Mouse (Mus musculus) lung, embryonic 14.5 days (tissue): ENCODE data around the gene 4930455H04Rik. TPM values are rescaled to one million over a fixed set of nuclear protein-coding genes. Genes with fewer than 3 reads are reported as not detected.

Source experiments
- ATAC-seq: fragments of 200-750 bp; cut with Nextera tagmentation; 2 replicates; pipeline ENCODE4 v1.8.0; 2017; ENCODE audit warnings: mild to moderate bottlenecking, moderate TSS enrichment, moderate library complexity; ENCODE audit not compliant: insufficient read depth
- DNase-seq: peaks from one replicate; pipeline ENCODE4 v3.0.0-alpha.2; 2015
- H3K27ac ChIP-seq: fragments of 300-500 bp; sonication (generic); 2 replicates; pipeline ENCODE4 v1.5.1; 2014; ENCODE audit warnings: low read depth, mild to moderate bottlenecking, moderate library complexity
- H3K27me3 ChIP-seq: fragments of 300-500 bp; sonication (generic); 2 replicates; pipeline ENCODE4 v1.6.1; 2014; ENCODE audit warnings: low read length, control low read depth; ENCODE audit not compliant: insufficient read depth
- H3K36me3 ChIP-seq: fragments of 300-500 bp; sonication (generic); 2 replicates; pipeline ENCODE4 v1.6.1; 2014; ENCODE audit warnings: control low read depth; ENCODE audit not compliant: insufficient read depth
- H3K4me1 ChIP-seq: fragments of 300-500 bp; sonication (generic); 2 replicates; pipeline ENCODE4 v1.6.1; 2014; ENCODE audit warnings: antibody characterized with exemption, control low read depth; ENCODE audit not compliant: insufficient read depth
- H3K4me2 ChIP-seq: fragments of 300-500 bp; sonication (generic); 2 replicates; pipeline ENCODE4 v1.6.1; 2014; ENCODE audit warnings: mild to moderate bottlenecking
- H3K4me3 ChIP-seq: fragments of 300-500 bp; sonication (generic); 2 replicates; pipeline ENCODE4 v1.5.1; 2014; ENCODE audit warnings: low read depth, low read length
- H3K9ac ChIP-seq: fragments of 300-500 bp; sonication (generic); 2 replicates; pipeline ENCODE4 v1.6.1; 2014
- H3K9me3 ChIP-seq: fragments of 300-500 bp; sonication (generic); 2 replicates; pipeline ENCODE4 v1.6.1; 2016; ENCODE audit warnings: low read depth, low read length, control low read depth
- CTCF ChIP-seq: IDR thresholded peaks from 2 replicates; pipeline ENCODE4 v1.5.1; 2016; ENCODE audit warnings: antibody characterized with exemption, low read depth
- WGBS: fragments of 180-500 bp; shearing (Covaris S2); extraction: QIAGEN DNeasy Blood & Tissue Kit; methylation state at CpG from one replicate; pipeline ENCODE4 v1.1.7; 2014; 5-methylcytosine and 5-hydroxymethylcytosine counted together
- polyA plus RNA-seq: library from polyadenylated mRNA; unstranded; fragments of >200 nt; fragmentation: Nextera tagmentation; extraction: Ambion mirVana; gene quantifications from 2 replicates; pipeline ENCODE4 v1.2.1, GENCODE M21; 2014

The 4930455H04Rik gene
- polyA plus RNA-seq, 1 experiment from 2014 or later = not detected

- H3K36me3 ChIP-seq = no peaks in the 10 kb centered on the region
- no peaks in the 10 kb centered on the region for H3K4me1 ChIP-seq
- no peak overlapping the region for H3K4me2 ChIP-seq
- no peak for TF ChIP-seq CTCF
- no peak overlapping the region for H3K4me3 ChIP-seq
- H3K9ac ChIP-seq = no peak overlapping the region
- ATAC-seq = no peak
- H3K9me3 ChIP-seq = no peaks in the 10 kb centered on the region
- WGBS = 81% methylated on average over 6 of the region's 6 CpGs
- H3K27ac ChIP-seq = no peak overlapping the region
- no peaks in the 10 kb centered on the region for H3K27me3 ChIP-seq
- DNase-seq = no peak
These were observed 39.3 kb downstream of the 4930455H04Rik start for GRCm38 (mm10) chr3:117007340-117007739.

GRCm38 (mm10) chr3:117010182-117010581, 42.1 kb downstream of the 4930455H04Rik start:
- no peaks in the 10 kb centered on the region for H3K4me1 ChIP-seq
- H3K36me3 ChIP-seq = no peaks in the 10 kb centered on the region
- no peak overlapping the region for H3K27ac ChIP-seq
- H3K4me2 ChIP-seq = no peak overlapping the region
- no peaks in the 10 kb centered on the region for H3K27me3 ChIP-seq
- DNase-seq (no peak), ATAC-seq (no peak)
- no peaks in the 10 kb centered on the region for H3K9me3 ChIP-seq
- no peak overlapping the region for H3K9ac ChIP-seq
- no peak for TF ChIP-seq CTCF
- 60% methylated on average over 6 of the region's 6 CpGs for WGBS
- no peak overlapping the region for H3K4me3 ChIP-seq

GRCm38 (mm10) chr3:117020319-117020718, 52.3 kb downstream of the 4930455H04Rik start:
- ATAC-seq (no peak), DNase-seq (peak; percentile 24)
- Histone ChIP-seq H3K27ac (no peak overlapping the region), H3K27me3 (no peaks in the 10 kb centered on the region), H3K4me2 (no peak overlapping the region), H3K9me3 (no peaks in the 10 kb centered on the region), H3K4me1 (no peaks in the 10 kb centered on the region), H3K4me3 (no peak overlapping the region), H3K36me3 (no peaks in the 10 kb centered on the region), H3K9ac (no peak overlapping the region)
- TF ChIP-seq CTCF = no peak
- 86% methylated on average over 3 of the region's 3 CpGs for WGBS

GRCm38 (mm10) chr3:117021907-117022306, 53.8 kb downstream of the 4930455H04Rik start:
- TF ChIP-seq CTCF = no peak
- no peak overlapping the region for H3K9ac ChIP-seq
- ATAC-seq (no peak; the same call in 1 of the 2 replicates), DNase-seq (peak; percentile 45)
- no peak overlapping the region for H3K4me3 ChIP-seq
- H3K27me3 ChIP-seq = no peaks in the 10 kb centered on the region
- no peak overlapping the region for H3K4me2 ChIP-seq
- no peaks in the 10 kb centered on the region for H3K36me3 ChIP-seq
- 61% methylated on average over 7 of the region's 7 CpGs for WGBS
- H3K27ac ChIP-seq = no peak overlapping the region
- H3K4me1 ChIP-seq = no peaks in the 10 kb centered on the region
- H3K9me3 ChIP-seq = no peaks in the 10 kb centered on the region

GRCm38 (mm10) chr3:117024111-117024510, 56.0 kb downstream of the 4930455H04Rik start:
- H3K4me1 ChIP-seq = no peaks in the 10 kb centered on the region
- no peaks in the 10 kb centered on the region for H3K27me3 ChIP-seq
- H3K4me3 ChIP-seq = no peak overlapping the region
- no peak overlapping the region for H3K4me2 ChIP-seq
- H3K27ac ChIP-seq = no peak overlapping the region
- no peak overlapping the region for H3K9ac ChIP-seq
- H3K9me3 ChIP-seq = no peaks in the 10 kb centered on the region
- no peak for TF ChIP-seq CTCF
- ATAC-seq (no peak), DNase-seq (no peak)
- WGBS = 71% methylated on average over 1 of the region's 1 CpGs
- H3K36me3 ChIP-seq = no peaks in the 10 kb centered on the region

- TF ChIP-seq CTCF = no peak
- Histone ChIP-seq H3K27ac (no peak overlapping the region), H3K9ac (no peak overlapping the region), H3K4me2 (no peak overlapping the region), H3K36me3 (no peaks in the 10 kb centered on the region), H3K27me3 (no peaks in the 10 kb centered on the region), H3K4me1 (no peaks in the 10 kb centered on the region), H3K4me3 (no peak overlapping the region), H3K9me3 (no peaks in the 10 kb centered on the region)
- DNase-seq (no peak), ATAC-seq (no peak)
- 59% methylated on average over 5 of the region's 5 CpGs for WGBS
These were observed 56.5 kb downstream of the 4930455H04Rik start for GRCm38 (mm10) chr3:117024557-117024956.

GRCm38 (mm10) chr3:117025421-117025820, 57.4 kb downstream of the 4930455H04Rik start:
- TF ChIP-seq CTCF = no peak
- Histone ChIP-seq H3K4me2 (no peak overlapping the region), H3K9me3 (no peaks in the 10 kb centered on the region), H3K27me3 (no peaks in the 10 kb centered on the region), H3K9ac (no peak overlapping the region), H3K4me1 (no peaks in the 10 kb centered on the region), H3K4me3 (no peak overlapping the region), H3K27ac (no peak overlapping the region), H3K36me3 (no peaks in the 10 kb centered on the region)
- 68% methylated on average over 3 of the region's 3 CpGs for WGBS
- no peak for DNase-seq
- ATAC-seq = no peak

Other genes starting within 250 kb of the 4930455H04Rik start
- gene Agl, start 160.1 kb upstream of the 4930455H04Rik start, polyA plus RNA-seq = 12.1 and 14.9 TPM in 2 replicates
- 8.9 and 11.5 TPM in 2 replicates for gene Frrs1, start 108.8 kb upstream of the 4930455H04Rik start, polyA plus RNA-seq
- gene Palmd, start 720 bp downstream of the 4930455H04Rik start, polyA plus RNA-seq = 4.9 and 7.2 TPM in 2 replicates